Mouse (Mus musculus) hindbrain, embryonic 12.5 days (tissue): Measurements from ENCODE around the gene Atp6v1fnb. TPM values are rescaled to one million over a fixed set of nuclear protein-coding genes. Genes with fewer than 3 reads are reported as not detected.

Experiments used
- ATAC-seq: fragments of 200-750 bp; cut with Nextera tagmentation; 2 replicates; pipeline ENCODE4 v1.8.0; 2017; ENCODE audit warnings: moderate TSS enrichment; ENCODE audit not compliant: low FRiP score
- H3K27ac ChIP-seq: fragments of 300-500 bp; sonication (generic); 2 replicates; pipeline ENCODE4 v1.5.1; 2016; ENCODE audit warnings: mild to moderate bottlenecking
- H3K27me3 ChIP-seq: fragments of 300-500 bp; sonication (generic); 2 replicates; pipeline ENCODE4 v1.6.1; 2016; ENCODE audit warnings: mild to moderate bottlenecking
- H3K36me3 ChIP-seq: fragments of 300-500 bp; sonication (generic); 2 replicates; pipeline ENCODE4 v1.6.1; 2016; ENCODE audit warnings: mild to moderate bottlenecking
- H3K4me1 ChIP-seq: fragments of 300-500 bp; sonication (generic); 2 replicates; pipeline ENCODE4 v1.6.1; 2016
- H3K4me2 ChIP-seq: fragments of 300-500 bp; sonication (generic); replicated peaks from 2 replicates; pipeline ENCODE4 v1.6.1; 2016; ENCODE audit warnings: mild to moderate bottlenecking
- H3K4me3 ChIP-seq: fragments of 300-500 bp; sonication (generic); 2 replicates; pipeline ENCODE4 v1.5.1; 2016; ENCODE audit warnings: mild to moderate bottlenecking
- H3K9ac ChIP-seq: fragments of 300-500 bp; sonication (generic); 2 replicates; pipeline ENCODE4 v1.6.1; 2016; ENCODE audit warnings: mild to moderate bottlenecking, moderate library complexity
- H3K9me3 ChIP-seq: fragments of 300-500 bp; sonication (generic); replicated peaks from 2 replicates; pipeline ENCODE4 v1.6.1; 2016; ENCODE audit warnings: mild to moderate bottlenecking
- WGBS: fragments of 180-500 bp; shearing (Covaris S2); methylation state at CpG from one replicate; pipeline ENCODE4 v1.1.7; 2016; 5-methylcytosine and 5-hydroxymethylcytosine counted together
- polyA plus RNA-seq: library from polyadenylated mRNA; unstranded; fragments of >200 nt; fragmentation: Nextera tagmentation; extraction: Ambion mirVana; gene quantifications from 2 replicates; pipeline ENCODE4 v1.2.1, GENCODE M21; 2016

Gene Atp6v1fnb
- 0.43 TPM in 1 of 2 replicates, not detected in the other for polyA plus RNA-seq

DNA sequence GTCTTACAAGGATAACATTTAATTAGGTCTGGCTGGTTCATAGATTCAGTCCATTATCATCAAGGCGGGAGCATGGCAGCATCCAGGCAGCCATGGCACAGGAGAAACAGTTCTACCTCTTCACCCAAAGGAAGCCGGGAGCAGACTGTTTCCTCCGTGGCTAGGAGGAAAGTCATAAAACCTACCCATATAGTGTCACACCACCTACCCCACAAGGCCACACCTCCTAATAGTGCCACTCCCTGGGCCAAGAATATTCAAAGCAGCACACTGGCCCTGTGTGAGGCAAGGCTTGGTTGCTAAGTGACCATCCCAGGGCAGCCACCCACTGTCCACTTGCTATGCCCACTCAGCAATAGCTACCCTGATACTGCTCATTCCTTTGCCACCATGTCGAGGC lies at the start of gene Atp6v1fnb:
Gene Atp6v1fnb, plus strand, starts transcription at position 301 of the 400 bp plus-strand sequence.
- Histone ChIP-seq H3K4me2 (no peak within 1 kb of the TSS), H3K36me3 (peaks cover 21% of the 10 kb centered on the region), H3K4me3 (no peak within 1 kb of the TSS), H3K27ac (no peak within 1 kb of the TSS), H3K4me1 (peaks cover 19% of the 10 kb centered on the region), H3K27me3 (peaks cover 8% of the 10 kb centered on the region), H3K9me3 (no peaks in the 10 kb centered on the region), H3K9ac (no peak within 1 kb of the TSS)
- no peak for ATAC-seq
- 96% methylated on average over 4 of the region's 4 CpGs for WGBS

DNA sequence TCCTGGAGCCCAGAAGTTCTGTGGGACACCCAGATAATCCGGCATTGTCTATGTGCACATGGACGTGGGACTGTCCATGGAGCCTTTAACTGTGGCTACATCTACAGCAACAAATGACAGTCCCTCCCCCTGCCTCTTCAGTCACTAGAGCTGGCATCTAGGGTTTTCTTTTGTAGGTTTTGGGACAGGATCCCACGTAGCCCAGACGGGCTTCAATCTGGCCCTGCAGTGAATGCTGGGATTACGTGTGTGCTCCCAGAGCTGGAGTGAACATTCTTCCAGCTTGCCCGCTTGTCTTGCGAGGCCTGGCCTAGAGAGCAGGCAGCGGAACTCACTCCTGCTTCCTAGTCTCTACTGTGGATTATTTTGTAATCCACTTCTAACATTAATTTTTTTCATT lies 46.1 kb upstream of the Atp6v1fnb start:
- H3K27ac ChIP-seq = no peak overlapping the region
- no peak overlapping the region for H3K9ac ChIP-seq
- no peak overlapping the region for H3K4me3 ChIP-seq
- WGBS = 87% methylated on average over 8 of the region's 8 CpGs
- H3K4me2 ChIP-seq = no peak overlapping the region
- peaks cover 3% of the 10 kb centered on the region; the same call in 1 of the 2 replicates for H3K27me3 ChIP-seq
- no peaks in the 10 kb centered on the region for H3K4me1 ChIP-seq
- no peaks in the 10 kb centered on the region; the same call in 1 of the 2 replicates for H3K36me3 ChIP-seq
- ATAC-seq = no peak
- no peaks in the 10 kb centered on the region for H3K9me3 ChIP-seq

DNA sequence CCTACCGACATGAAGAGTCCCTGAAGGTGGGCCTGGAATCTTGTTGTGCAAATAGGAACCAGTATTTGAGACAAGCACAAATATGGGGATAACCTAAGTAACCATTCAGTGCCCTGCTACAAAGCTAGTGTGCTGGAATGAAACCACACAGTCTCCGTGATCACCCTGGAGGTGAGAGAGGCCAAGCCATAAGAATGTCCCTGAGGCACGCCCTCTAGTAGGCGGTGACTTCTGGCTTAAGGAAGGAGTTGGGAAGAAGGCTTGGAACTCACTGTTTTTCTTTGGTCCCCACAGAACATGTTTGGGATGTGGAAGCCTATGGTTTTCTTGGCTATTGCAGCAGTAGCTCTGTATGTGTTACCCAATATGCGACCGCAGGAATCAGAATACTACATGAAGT lies 44.9 kb upstream of the Atp6v1fnb start:
- Histone ChIP-seq H3K36me3 (no peaks in the 10 kb centered on the region; the same call in 1 of the 2 replicates), H3K27ac (no peak overlapping the region), H3K27me3 (peaks cover 15% of the 10 kb centered on the region), H3K4me3 (no peak overlapping the region), H3K4me2 (no peak overlapping the region), H3K9me3 (no peaks in the 10 kb centered on the region), H3K9ac (no peak overlapping the region), H3K4me1 (peaks cover 1% of the 10 kb centered on the region; the same call in 1 of the 2 replicates)
- WGBS = 75% methylated on average over 6 of the region's 6 CpGs
- no peak for ATAC-seq

DNA sequence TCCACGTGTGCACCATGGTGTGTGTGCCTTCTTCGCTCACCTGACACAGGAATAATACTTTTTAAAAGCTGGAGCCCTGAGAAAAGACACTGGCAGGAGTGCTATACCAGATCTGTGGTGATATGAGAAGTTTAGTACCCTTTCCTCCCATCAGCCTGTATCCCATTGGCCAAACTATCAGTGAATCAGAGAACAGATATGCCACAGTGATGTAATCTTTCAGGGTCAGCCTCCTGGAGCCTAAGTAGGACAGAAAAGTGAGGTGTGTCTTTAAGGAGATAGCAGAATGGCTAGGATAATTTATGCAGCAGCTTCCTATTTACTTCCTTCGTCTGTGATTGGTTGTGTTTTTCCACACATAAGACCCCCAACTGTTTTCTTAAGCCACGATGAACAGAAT lies 43.1 kb upstream of the Atp6v1fnb start:
- ATAC-seq = no peak
- H3K27me3 ChIP-seq = peaks cover 34% of the 10 kb centered on the region
- 53% methylated on average over 4 of the region's 4 CpGs for WGBS
- H3K9ac ChIP-seq = no peak overlapping the region
- H3K27ac ChIP-seq = no peak overlapping the region
- H3K36me3 ChIP-seq = no peaks in the 10 kb centered on the region; the same call in 1 of the 2 replicates
- H3K4me3 ChIP-seq = no peak overlapping the region
- peaks cover 16% of the 10 kb centered on the region for H3K4me1 ChIP-seq
- no peaks in the 10 kb centered on the region for H3K9me3 ChIP-seq
- no peak overlapping the region for H3K4me2 ChIP-seq

DNA sequence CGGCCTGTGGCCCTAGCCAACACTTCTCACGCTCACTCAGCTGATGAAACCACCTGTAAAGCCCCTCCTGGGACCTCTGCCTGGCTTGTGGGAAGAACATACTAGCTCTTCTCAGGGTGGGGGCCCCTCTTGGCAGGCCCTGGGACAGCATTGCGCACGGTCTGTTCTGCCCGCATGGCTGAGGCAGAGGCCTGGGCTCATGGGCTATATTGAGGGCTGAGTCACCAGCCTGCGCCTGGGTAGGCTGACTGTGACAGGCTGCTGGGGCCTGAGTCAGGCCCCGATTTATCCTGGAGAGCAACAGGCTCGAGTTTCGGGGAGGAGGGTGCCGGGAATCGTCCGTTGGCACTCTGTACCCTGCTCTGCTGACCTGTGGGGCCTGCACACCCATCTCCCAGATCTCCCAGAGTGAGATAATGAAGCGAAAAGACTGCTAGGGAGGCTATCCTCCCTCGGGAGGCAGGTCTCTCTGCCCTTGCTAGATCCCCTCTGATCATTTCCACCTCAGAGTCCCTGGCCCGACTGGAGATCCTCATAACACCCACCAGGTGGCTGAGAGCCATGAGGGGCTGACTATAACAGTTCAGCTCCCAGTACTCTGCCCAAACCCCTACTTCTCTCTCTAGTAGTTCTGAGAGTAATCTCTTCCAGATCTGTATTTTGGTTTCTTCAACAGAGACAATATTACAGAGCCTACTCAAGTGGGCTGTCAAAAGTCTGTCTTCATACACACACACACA lies 40.4 kb upstream of the Atp6v1fnb start:
- Histone ChIP-seq H3K36me3 (no peaks in the 10 kb centered on the region), H3K27me3 (peaks cover 56% of the 10 kb centered on the region), H3K9me3 (no peaks in the 10 kb centered on the region), H3K9ac (no peak overlapping the region), H3K4me3 (no peak overlapping the region), H3K4me2 (no peak overlapping the region), H3K4me1 (peaks cover 41% of the 10 kb centered on the region), H3K27ac (no peak overlapping the region)
- 43% methylated on average over 15 of the region's 15 CpGs for WGBS
- no peak for ATAC-seq

DNA sequence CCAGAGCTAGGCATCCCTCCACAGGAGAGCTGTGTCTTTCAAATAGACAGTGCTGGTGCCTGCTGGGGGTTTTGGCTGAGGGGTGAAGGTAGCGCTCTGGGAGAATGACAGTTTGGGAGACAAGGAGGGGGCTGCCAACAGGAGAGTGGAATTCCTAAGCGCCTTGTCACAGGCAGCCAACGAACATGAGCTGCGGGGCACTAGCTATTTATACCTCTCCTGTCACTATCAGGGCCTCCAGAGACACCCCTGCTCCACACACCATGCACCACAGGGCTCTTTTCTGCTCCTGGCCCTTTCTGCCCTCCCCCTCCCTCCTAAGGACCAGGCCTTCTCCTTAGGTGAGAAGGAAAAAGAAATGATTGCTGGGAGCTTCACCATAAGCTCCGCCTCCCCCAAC lies 39.8 kb upstream of the Atp6v1fnb start:
- Histone ChIP-seq H3K4me2 (no peak overlapping the region), H3K9ac (no peak overlapping the region), H3K27me3 (peaks cover 56% of the 10 kb centered on the region), H3K36me3 (no peaks in the 10 kb centered on the region), H3K4me3 (no peak overlapping the region), H3K4me1 (peaks cover 47% of the 10 kb centered on the region), H3K9me3 (no peaks in the 10 kb centered on the region), H3K27ac (no peak overlapping the region)
- ATAC-seq = no peak
- WGBS = 17% methylated on average over 5 of the region's 5 CpGs

DNA sequence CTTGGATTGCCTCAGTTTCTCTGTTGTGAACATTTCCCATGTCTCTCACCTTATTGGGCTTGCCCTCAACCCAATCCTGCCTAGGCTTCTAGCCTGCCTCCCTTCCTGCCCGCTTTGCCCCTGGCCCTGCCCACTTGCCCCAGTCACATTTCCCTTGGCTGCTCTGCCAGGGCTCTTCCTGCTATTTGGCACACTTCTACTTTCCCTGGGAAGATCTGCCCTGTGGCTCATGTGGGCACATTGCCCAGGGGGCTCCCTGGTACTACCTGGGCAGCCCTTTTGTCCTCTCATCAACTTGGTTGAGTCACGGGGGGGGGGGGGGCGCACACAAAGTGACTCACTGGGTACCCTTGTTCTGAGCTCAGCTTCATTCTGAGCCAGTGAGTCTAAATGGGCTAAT lies 39.1 kb upstream of the Atp6v1fnb start:
- Histone ChIP-seq H3K4me3 (no peak overlapping the region), H3K4me2 (no peak overlapping the region), H3K4me1 (peaks cover 53% of the 10 kb centered on the region), H3K27ac (no peak overlapping the region), H3K9me3 (no peaks in the 10 kb centered on the region), H3K27me3 (peaks cover 56% of the 10 kb centered on the region), H3K9ac (no peak overlapping the region), H3K36me3 (no peaks in the 10 kb centered on the region)
- ATAC-seq = no peak
- 51% methylated on average over 3 of the region's 3 CpGs for WGBS

DNA sequence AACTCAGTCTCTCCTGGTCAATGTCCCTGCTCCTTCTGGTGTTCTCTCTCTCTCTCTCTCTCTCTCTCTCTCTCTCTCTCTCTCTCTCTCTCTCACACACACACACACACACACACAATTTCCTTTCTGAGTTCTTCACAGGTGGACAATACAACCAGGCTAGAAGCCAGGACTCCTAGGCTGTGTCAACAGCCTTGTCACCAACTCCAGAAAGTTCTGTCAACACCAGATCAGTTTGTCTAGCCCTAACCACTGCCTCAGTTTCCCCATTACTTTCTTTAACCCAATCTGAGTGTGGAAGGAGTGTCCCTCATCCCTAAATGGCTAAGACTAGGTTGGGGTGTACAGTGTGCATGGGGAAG lies 38.6 kb upstream of the Atp6v1fnb start:
- no peak for ATAC-seq
- Histone ChIP-seq H3K27me3 (peaks cover 56% of the 10 kb centered on the region), H3K27ac (no peak overlapping the region), H3K9ac (no peak overlapping the region), H3K9me3 (no peaks in the 10 kb centered on the region), H3K4me2 (peak overlapping the region; percentile 80), H3K4me3 (peak overlapping the region; percentile 47), H3K4me1 (peaks cover 53% of the 10 kb centered on the region), H3K36me3 (no peaks in the 10 kb centered on the region)

DNA sequence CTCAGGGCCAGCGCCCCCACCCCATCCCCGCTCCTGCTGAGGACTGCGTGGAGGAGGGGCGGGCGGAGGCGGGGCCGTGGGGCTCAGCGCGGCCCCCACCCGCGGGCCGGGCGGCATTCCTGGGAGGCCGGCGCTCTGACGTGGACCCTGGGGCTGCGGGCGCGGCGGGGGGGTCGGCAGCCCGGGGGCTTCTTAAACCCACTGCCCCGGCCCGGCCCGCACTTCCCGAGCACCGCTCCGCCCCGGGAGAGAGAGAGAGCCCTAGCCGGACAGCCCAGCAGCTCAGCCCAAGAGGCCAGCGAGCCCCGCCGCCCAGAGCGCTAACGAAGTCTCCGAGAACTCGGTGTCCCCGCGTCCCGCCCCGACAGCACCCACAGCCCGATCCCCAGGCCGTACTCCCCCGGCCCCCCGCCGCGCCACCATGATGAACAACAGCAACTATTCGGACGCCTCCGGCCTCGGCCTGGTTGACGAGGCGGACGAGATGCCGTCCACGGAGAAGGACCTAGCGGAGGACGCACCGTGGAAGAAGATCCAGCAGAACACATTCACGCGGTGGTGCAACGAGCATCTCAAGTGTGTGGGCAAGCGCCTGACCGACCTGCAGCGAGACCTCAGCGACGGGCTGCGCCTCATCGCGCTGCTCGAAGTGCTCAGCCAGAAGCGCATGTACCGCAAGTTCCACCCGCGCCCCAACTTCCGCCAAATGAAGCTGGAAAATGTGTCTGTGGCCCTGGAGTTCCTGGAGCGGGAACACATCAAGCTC lies 38.0 kb upstream of the Atp6v1fnb start, which contains the start of gene Flnc:
Gene Flnc, plus strand, starts transcription at position 219 of the 766 bp plus-strand sequence.
- Histone ChIP-seq H3K9me3 (no peaks in the 10 kb centered on the region), H3K9ac (peak within 1 kb of the TSS; percentile 60), H3K27me3 (peaks cover 56% of the 10 kb centered on the region), H3K4me3 (peak within 1 kb of the TSS; percentile 47), H3K36me3 (no peaks in the 10 kb centered on the region), H3K27ac (no peak within 1 kb of the TSS), H3K4me2 (peak within 1 kb of the TSS; percentile 80), H3K4me1 (peaks cover 53% of the 10 kb centered on the region)
- under 1% methylated on average over 53 of the region's 77 CpGs for WGBS
- no peak for ATAC-seq

DNA sequence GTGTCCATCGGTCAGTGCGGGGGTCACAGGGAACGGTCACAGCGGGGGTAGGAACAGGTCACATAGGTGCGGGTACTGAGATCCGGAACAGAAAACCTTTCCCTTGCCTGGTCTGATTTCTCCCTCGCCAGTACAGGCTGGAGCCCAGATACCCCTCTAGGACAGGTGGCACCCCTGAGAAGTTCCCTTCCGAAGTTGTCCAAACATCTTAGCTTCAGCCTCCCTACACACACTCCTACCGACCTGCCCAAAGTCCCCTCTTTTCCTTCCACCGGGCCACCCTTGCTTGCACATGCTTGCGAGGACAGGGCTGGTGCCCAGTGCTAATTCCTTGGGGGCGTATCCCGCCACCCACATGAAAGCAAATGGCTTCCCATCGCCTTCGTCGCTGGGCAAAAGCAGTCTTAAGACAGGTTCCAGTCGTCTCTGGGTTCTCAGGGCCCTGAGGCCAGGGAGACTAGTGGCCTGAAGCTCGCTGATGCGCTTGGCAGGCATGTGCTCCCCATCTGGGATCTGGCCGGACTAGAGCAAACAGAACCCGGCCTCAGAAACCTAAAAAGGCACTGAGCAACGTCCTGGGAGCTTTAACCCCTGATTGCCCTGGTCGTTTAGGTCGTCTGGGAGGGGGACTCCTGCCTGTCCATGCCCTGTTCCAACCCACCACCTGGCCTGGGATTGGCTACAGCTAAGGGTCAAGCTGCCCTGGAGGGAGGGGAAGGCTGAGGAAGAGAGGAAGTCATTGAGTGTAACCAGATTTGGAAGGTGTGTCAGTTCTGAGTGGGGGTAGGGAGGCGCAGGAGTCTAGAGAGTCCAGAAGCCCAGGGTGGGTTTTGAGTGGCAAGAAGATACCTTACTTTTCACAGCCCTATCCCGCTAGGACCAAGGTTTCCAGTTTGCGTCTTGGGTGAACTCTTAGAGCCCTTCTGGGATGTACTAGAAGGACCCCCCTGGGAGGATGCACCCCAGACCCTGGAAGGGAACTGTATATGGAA lies 37.1 kb upstream of the Atp6v1fnb start:
- H3K9me3 ChIP-seq = no peaks in the 10 kb centered on the region
- H3K9ac ChIP-seq = peak overlapping the region; percentile 60
- H3K4me1 ChIP-seq = peaks cover 53% of the 10 kb centered on the region
- no peaks in the 10 kb centered on the region for H3K36me3 ChIP-seq
- peak overlapping the region; percentile 80 for H3K4me2 ChIP-seq
- no peak overlapping the region for H3K27ac ChIP-seq
- peak overlapping the region; percentile 47 for H3K4me3 ChIP-seq
- H3K27me3 ChIP-seq = peaks cover 56% of the 10 kb centered on the region
- ATAC-seq = no peak
- WGBS = 4% methylated on average over 27 of the region's 27 CpGs

DNA sequence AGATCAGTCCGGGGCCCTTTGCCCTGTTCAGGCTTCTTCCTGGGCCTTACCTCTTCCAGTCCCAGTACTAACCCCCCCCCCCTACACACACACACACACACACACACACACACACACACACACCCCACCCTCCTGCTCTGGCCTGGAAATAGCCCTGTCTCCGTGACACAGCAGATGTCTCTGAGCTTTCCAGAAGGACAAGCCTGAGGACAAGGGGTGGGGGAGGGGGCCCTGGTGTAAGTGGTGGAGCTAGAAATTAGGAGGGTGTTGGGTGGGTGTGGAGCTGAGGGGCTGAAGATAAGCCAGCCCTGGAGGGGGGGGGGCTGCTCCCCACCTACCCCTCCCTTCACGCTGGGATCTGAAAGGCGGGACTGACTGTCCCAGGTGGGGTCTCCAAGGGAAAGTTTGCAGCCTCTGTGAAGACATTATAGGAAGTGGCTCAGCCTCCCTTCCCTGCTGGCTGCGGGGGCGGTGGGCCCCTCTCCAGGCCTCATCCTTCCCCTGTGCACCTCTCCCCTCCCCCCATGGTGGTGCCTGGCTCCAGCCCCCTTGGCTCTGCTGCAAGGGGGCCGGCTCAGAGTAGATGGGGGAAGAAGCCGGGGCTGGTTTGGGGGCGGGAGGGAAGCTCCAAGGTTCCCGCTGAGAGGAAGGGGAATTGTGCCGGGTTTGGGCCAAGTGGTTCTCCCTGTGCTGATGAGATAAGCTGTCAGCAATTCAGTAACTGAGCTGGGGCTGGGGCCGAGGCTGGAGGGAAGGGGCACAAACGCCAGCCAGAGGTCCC lies 36.1 kb upstream of the Atp6v1fnb start:
- peaks cover 53% of the 10 kb centered on the region for H3K27me3 ChIP-seq
- peak overlapping the region; percentile 80 for H3K4me2 ChIP-seq
- H3K9ac ChIP-seq = no peak overlapping the region; the same call in 1 of the 2 replicates
- peak overlapping the region; percentile 79 for H3K27ac ChIP-seq
- no peaks in the 10 kb centered on the region for H3K9me3 ChIP-seq
- H3K4me1 ChIP-seq = peaks cover 53% of the 10 kb centered on the region
- no peaks in the 10 kb centered on the region for H3K36me3 ChIP-seq
- WGBS = 5% methylated on average over 13 of the region's 13 CpGs
- peak overlapping the region; percentile 47 for H3K4me3 ChIP-seq
- peak; percentile 39 for ATAC-seq
